Mouse (Mus musculus): ENCODE measurements around the gene Pfkp. TPM values are rescaled to one million over a fixed set of nuclear protein-coding genes. Genes with fewer than 3 reads are reported as not detected.

Gene Pfkp
- total RNA-seq, 1 experiment, result 154 TPM

DNA sequence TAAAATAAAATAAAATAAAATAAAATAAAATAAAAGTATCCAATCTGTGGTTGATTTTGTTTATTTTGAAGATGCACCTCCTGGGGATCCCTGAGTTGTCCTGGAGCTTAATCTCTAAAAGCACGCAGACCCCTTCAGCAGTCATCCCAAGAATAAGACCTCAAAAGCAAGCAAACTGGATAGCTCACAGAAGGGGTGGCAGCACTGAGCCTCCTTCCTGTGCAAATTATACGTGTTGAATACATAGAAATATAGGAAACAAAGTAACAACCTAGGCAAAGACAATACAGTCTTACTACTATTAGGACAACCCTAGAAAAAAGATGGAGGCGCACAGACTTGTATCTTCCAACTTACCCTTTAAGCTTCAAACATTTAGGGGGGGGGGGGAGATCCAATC lies 965 bp upstream of the Pfkp start:
- Histone ChIP-seq H3K4me1 (ENCODE audit: control insufficient read depth in 2 of 2, insufficient read depth in 2 of 2, low read length in 2 of 2, poor library complexity in 1 of 2) (0 out of 4 replicates have a peak, but pooled peaks cover 0 to 2% of the 10 kb centered on the region in 2 experiments), H3K9ac (ENCODE audit: insufficient read depth, low read depth, low read length, poor library complexity, severe bottlenecking) (no peak overlapping the region), H3K9me3 (ENCODE audit: control insufficient read depth, insufficient read depth, low read depth, low read length) (no peaks in the 10 kb centered on the region), H3K27ac (ENCODE audit: insufficient read depth, low read depth, low read length, poor library complexity, severe bottlenecking) (no peak overlapping the region), H3K4me3 (ENCODE audit: insufficient read depth in 1 of 2, low read depth in 1 of 2, low read length in 2 of 2, poor library complexity in 1 of 2, severe bottlenecking in 1 of 2) (no peak overlapping the region), H3K36me3 (ENCODE audit: control insufficient read depth, insufficient read depth, low read length, poor library complexity, severe bottlenecking) (peaks cover 2% of the 10 kb centered on the region; the same call in 1 of the 2 replicates)
- in situ Hi-C loops (cut with MboI; ENCODE audit: low sequenced_read_pairs in 2 of 2, unreplicated experiment in 2 of 2), result no loop called here
- DNase-seq (ENCODE audit: low read depth, low spot score), result no peak
- TF ChIP-seq HCFC1 (IDR thresholded peaks at IDR 0.05; ENCODE audit: borderline replicate concordance, insufficient read depth, low read length), result no peak
- no peak for TF ChIP-seq ZNF384 (IDR thresholded peaks at IDR 0.05; ENCODE audit: low read depth, low read length)
- TF ChIP-seq CHD2 (IDR thresholded peaks at IDR 0.05; ENCODE audit: low read depth, low read length), result no peak
- TF ChIP-seq MAFK (IDR thresholded peaks at IDR 0.05; ENCODE audit: insufficient read depth, low read depth, low read length), result no peak
- no peak for TF ChIP-seq ZC3H11A (IDR thresholded peaks at IDR 0.05; ENCODE audit: borderline replicate concordance, low read depth, low read length)

DNA sequence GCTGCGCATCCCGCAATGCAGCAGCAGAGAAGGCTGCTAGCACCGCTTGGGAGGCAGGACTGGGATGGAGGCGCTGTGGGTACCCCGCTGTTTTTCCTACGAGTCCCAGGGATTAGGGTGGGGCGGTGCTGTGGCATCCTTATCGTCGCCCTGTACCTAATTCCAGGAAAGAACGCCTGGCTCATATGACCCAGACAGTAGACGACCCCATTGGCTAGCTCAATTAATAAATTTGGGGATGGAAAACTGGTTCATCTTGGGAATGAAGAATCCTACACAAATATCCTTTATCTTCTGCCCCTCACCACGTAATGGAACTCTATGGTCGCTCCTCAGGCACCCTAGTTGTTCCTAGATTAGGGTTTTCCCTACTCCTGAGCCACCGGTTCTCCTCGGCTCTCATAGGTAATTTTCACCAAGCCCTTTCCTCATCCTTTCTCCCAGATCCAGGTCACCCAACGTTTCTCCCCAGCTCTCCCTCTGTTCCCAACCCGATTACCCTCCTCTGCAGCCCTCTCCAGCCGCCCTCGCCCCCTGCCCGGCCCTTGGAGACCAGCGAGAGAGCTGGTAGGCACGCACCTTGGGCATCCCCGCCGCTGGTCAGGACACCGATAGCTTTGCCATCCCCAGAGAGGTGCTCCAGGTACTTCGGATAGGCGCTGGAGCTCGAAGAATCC lies 447 bp downstream of the Pfkp start:
- DNase-seq (ENCODE audit: low read depth, low spot score), result no peak
- H3K4me1 ChIP-seq (ENCODE audit: control insufficient read depth in 2 of 2, insufficient read depth in 2 of 2, low read length in 2 of 2, poor library complexity in 1 of 2), result peaks cover 0 to 2% of the 10 kb centered on the region in 2 experiments; a peak in 1 of 4 replicates
- peaks cover 2% of the 10 kb centered on the region; the same call in 1 of the 2 replicates for H3K36me3 ChIP-seq (ENCODE audit: control insufficient read depth, insufficient read depth, low read length, poor library complexity, severe bottlenecking)
- peak overlapping the region; percentile 74 to 87 for H3K4me3 ChIP-seq (ENCODE audit: insufficient read depth in 1 of 2, low read depth in 1 of 2, low read length in 2 of 2, poor library complexity in 1 of 2, severe bottlenecking in 1 of 2)
- in situ Hi-C loops (cut with MboI; ENCODE audit: low sequenced_read_pairs in 2 of 2, unreplicated experiment in 2 of 2), result no loop called here
- peak overlapping the region; percentile 71 for H3K9ac ChIP-seq (ENCODE audit: insufficient read depth, low read depth, low read length, poor library complexity, severe bottlenecking)
- H3K9me3 ChIP-seq (ENCODE audit: control insufficient read depth, insufficient read depth, low read depth, low read length), result no peaks in the 10 kb centered on the region
- TF ChIP-seq HCFC1 (IDR thresholded peaks at IDR 0.05; ENCODE audit: borderline replicate concordance, insufficient read depth, low read length) (no peak), ZC3H11A (IDR thresholded peaks at IDR 0.05; ENCODE audit: borderline replicate concordance, low read depth, low read length) (no peak), ZNF384 (IDR thresholded peaks at IDR 0.05; ENCODE audit: low read depth, low read length) (no peak), CHD2 (IDR thresholded peaks at IDR 0.05; ENCODE audit: low read depth, low read length) (no peak), MAFK (IDR thresholded peaks at IDR 0.05; ENCODE audit: insufficient read depth, low read depth, low read length) (no peak)
- peak overlapping the region; percentile 43; the same call in 1 of the 2 replicates for H3K27ac ChIP-seq (ENCODE audit: insufficient read depth, low read depth, low read length, poor library complexity, severe bottlenecking)

DNA sequence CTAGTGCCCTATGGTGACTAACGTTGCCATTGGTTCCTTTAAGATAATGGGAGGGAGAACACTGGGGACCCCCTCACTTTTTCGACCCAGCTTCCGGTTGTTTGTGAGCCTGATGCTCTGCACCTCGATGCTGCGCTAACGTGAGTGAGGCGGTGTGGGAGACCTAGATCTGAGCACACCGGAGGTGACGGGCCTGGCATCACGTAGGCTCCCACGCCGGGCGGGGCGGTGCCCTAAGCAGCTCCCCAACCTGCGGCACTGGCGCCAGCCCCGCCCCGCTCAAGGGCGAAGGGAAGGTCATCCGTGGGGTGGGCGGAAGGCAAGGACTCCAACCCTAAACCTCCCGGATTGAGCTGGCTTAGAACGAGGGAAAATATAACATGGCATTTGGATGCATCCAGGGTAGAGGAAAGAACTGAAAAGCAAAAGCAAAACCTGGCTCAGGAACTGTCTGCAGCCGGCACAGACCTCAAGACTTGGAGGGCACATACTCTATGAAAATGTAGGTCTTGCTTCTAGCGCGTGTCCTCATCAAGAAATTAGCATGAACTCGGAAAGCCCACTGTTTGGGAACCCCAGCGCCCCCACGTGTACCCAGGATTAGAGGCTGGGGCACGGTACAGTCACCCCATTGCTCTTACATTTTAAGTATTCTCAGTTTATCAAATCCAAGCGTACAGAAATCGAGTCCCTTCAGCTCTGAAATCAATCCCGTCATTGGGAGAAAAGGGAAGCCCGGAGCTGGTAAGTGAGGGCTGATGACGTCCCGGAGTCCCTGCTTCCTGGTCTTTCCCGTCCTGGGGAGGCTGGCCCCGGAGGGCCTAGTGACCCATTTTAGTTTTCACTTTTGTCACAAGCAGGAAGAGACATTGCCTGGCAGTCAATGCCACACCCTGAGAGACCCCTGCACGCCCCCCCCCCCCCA lies 1.2 kb downstream of the Pfkp start:
- in situ Hi-C loops (cut with MboI; ENCODE audit: low sequenced_read_pairs in 2 of 2, unreplicated experiment in 2 of 2), result no loop called here

DNA sequence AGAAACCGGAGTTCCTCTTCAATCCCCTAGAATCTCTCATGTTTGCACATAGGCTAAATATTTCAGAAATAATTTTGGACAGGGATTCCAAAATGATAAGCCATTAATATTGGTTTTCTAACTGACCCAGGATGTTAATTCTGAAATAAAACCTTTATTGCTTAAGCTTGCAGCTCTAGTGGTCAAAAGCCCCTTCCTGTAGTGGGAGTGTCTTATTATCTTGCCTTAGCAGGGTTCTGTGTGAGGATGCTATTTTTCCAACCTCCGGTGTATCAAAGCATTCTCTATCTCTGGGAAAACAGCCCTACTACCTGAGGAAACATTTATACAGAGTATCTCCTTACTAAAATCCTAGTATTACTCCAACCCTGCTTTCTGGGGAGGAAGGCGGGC lies 1.9 kb downstream of the Pfkp start:
- peaks cover 3% of the 10 kb centered on the region for H3K36me3 ChIP-seq (ENCODE audit: control insufficient read depth, insufficient read depth, low read length, poor library complexity, severe bottlenecking)
- DNase-seq (ENCODE audit: low read depth, low spot score), result no peak
- peak overlapping the region; percentile 71; the same call in 1 of the 2 replicates for H3K9ac ChIP-seq (ENCODE audit: insufficient read depth, low read depth, low read length, poor library complexity, severe bottlenecking)
- no peak for TF ChIP-seq ZC3H11A (IDR thresholded peaks at IDR 0.05; ENCODE audit: borderline replicate concordance, low read depth, low read length)
- TF ChIP-seq ZNF384 (IDR thresholded peaks at IDR 0.05; ENCODE audit: low read depth, low read length), result no peak
- TF ChIP-seq HCFC1 (IDR thresholded peaks at IDR 0.05; ENCODE audit: borderline replicate concordance, insufficient read depth, low read length), result no peak
- no peak for TF ChIP-seq CHD2 (IDR thresholded peaks at IDR 0.05; ENCODE audit: low read depth, low read length)
- no peak overlapping the region for H3K27ac ChIP-seq (ENCODE audit: insufficient read depth, low read depth, low read length, poor library complexity, severe bottlenecking)
- peaks cover 0 to 5% of the 10 kb centered on the region in 2 experiments; a peak in 1 of 4 replicates for H3K4me1 ChIP-seq (ENCODE audit: control insufficient read depth in 2 of 2, insufficient read depth in 2 of 2, low read length in 2 of 2, poor library complexity in 1 of 2)
- H3K4me3 ChIP-seq (ENCODE audit: insufficient read depth in 1 of 2, low read depth in 1 of 2, low read length in 2 of 2, poor library complexity in 1 of 2, severe bottlenecking in 1 of 2), result peak overlapping the region; percentile 74 to 87
- in situ Hi-C loops (cut with MboI; ENCODE audit: low sequenced_read_pairs in 2 of 2, unreplicated experiment in 2 of 2), result no loop called here
- H3K9me3 ChIP-seq (ENCODE audit: control insufficient read depth, insufficient read depth, low read depth, low read length), result no peaks in the 10 kb centered on the region

More for the DNA sequence above, 1.2 kb downstream of the Pfkp start:
- peaks cover 2% of the 10 kb centered on the region; the same call in 1 of the 2 replicates for H3K36me3 ChIP-seq (ENCODE audit: control insufficient read depth, insufficient read depth, low read length, poor library complexity, severe bottlenecking)
- H3K9ac ChIP-seq (ENCODE audit: insufficient read depth, low read depth, low read length, poor library complexity, severe bottlenecking), result peak overlapping the region; percentile 71
- H3K27ac ChIP-seq (ENCODE audit: insufficient read depth, low read depth, low read length, poor library complexity, severe bottlenecking), result peak overlapping the region; percentile 43; the same call in 1 of the 2 replicates
- peak overlapping the region; percentile 74 to 87 for H3K4me3 ChIP-seq (ENCODE audit: insufficient read depth in 1 of 2, low read depth in 1 of 2, low read length in 2 of 2, poor library complexity in 1 of 2, severe bottlenecking in 1 of 2)
- no peak for TF ChIP-seq ZNF384 (IDR thresholded peaks at IDR 0.05; ENCODE audit: low read depth, low read length)
- TF ChIP-seq HCFC1 (IDR thresholded peaks at IDR 0.05; ENCODE audit: borderline replicate concordance, insufficient read depth, low read length), result no peak
- TF ChIP-seq MAFK (IDR thresholded peaks at IDR 0.05; ENCODE audit: insufficient read depth, low read depth, low read length), result no peak
- TF ChIP-seq CHD2 (IDR thresholded peaks at IDR 0.05; ENCODE audit: low read depth, low read length), result no peak
- TF ChIP-seq ZC3H11A (IDR thresholded peaks at IDR 0.05; ENCODE audit: borderline replicate concordance, low read depth, low read length), result no peak
- DNase-seq (ENCODE audit: low read depth, low spot score), result no peak
- peaks cover 0 to 5% of the 10 kb centered on the region in 2 experiments; a peak in 1 of 4 replicates for H3K4me1 ChIP-seq (ENCODE audit: control insufficient read depth in 2 of 2, insufficient read depth in 2 of 2, low read length in 2 of 2, poor library complexity in 1 of 2)
- H3K9me3 ChIP-seq (ENCODE audit: control insufficient read depth, insufficient read depth, low read depth, low read length), result no peaks in the 10 kb centered on the region
